Mouse (Mus musculus) testis, adult 2 months (tissue): Measurements from ENCODE around the gene Psma2. TPM values are rescaled to one million over a fixed set of nuclear protein-coding genes. Genes with fewer than 3 reads are reported as not detected.

Experiments used
- H3K27ac ChIP-seq: fragments of 200-500 bp; 2 replicates; pipeline ENCODE4 v1.5.1; 2012; ENCODE audit warnings: low read depth, low read length; ENCODE audit not compliant: control insufficient read depth, insufficient read depth
- H3K27me3 ChIP-seq: fragments of 200-500 bp; 2 replicates; pipeline ENCODE4 v1.6.1; 2012; ENCODE audit warnings: mild to moderate bottlenecking, low read length, moderate library complexity; ENCODE audit not compliant: control insufficient read depth, insufficient read depth
- H3K36me3 ChIP-seq: fragments of 200-500 bp; 2 replicates; pipeline ENCODE4 v1.6.1; 2012; ENCODE audit warnings: mild to moderate bottlenecking, low read length; ENCODE audit not compliant: control insufficient read depth, insufficient read depth
- H3K4me1 ChIP-seq: fragments of 200-500 bp; 2 replicates; pipeline ENCODE4 v1.6.1; 2012; ENCODE audit warnings: low read length; ENCODE audit not compliant: control insufficient read depth, insufficient read depth
- H3K4me3 ChIP-seq: fragments of 200-500 bp; 2 replicates; pipeline ENCODE4 v1.5.1; 2012; ENCODE audit warnings: low read depth, mild to moderate bottlenecking, low read length, moderate library complexity, mixed read lengths; ENCODE audit not compliant: control insufficient read depth
- CTCF ChIP-seq: fragments of 200-500 bp; IDR thresholded peaks from 2 replicates; pipeline ENCODE4 v1.5.1; 2012; ENCODE audit warnings: low read depth, mild to moderate bottlenecking, inconsistent platforms, low read length, moderate library complexity; ENCODE audit not compliant: control insufficient read depth, insufficient read depth, insufficient replicate concordance
- POLR2A ChIP-seq: fragments of 200-500 bp; IDR thresholded peaks from 2 replicates; pipeline ENCODE4 v1.6.1; 2012; ENCODE audit warnings: low read depth, mild to moderate bottlenecking, inconsistent platforms, low read length, moderate library complexity; ENCODE audit not compliant: control insufficient read depth
- polyA plus RNA-seq: library from polyadenylated mRNA; depleted of rRNA; stranded (reverse); fragments of >200 nt; gene quantifications from 2 replicates; pipeline ENCODE4 v1.2.3, GENCODE M21; 2012; rRNA removed

The Psma2 gene
- polyA plus RNA-seq, 1 experiment, result 16.4 TPM

DNA sequence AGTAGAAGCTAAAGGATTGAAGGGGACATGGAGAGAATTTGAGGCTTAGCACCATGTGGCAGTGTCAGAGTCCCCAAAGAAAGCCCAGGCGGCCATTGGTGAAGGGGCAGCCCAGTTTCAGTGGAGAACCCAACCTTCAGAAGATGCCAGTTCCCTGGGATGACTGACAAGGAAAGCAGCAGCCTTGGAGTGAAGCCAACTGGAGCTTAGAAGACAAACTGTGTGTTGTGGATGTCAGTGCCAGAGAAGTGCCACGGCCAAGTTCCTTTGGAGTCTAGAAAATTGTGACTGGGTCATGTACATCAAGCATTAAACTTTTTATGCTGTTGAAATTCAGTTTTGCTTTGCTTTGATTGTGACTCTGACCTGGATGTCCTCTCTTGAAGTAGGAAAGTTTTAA is 103.8 kb downstream of the Psma2 start:
- Histone ChIP-seq H3K4me3 (no peak overlapping the region), H3K4me1 (no peaks in the 10 kb centered on the region), H3K27ac (no peak overlapping the region), H3K36me3 (no peaks in the 10 kb centered on the region), H3K27me3 (no peaks in the 10 kb centered on the region)
- TF ChIP-seq CTCF (no peak), POLR2A (no peak)

DNA sequence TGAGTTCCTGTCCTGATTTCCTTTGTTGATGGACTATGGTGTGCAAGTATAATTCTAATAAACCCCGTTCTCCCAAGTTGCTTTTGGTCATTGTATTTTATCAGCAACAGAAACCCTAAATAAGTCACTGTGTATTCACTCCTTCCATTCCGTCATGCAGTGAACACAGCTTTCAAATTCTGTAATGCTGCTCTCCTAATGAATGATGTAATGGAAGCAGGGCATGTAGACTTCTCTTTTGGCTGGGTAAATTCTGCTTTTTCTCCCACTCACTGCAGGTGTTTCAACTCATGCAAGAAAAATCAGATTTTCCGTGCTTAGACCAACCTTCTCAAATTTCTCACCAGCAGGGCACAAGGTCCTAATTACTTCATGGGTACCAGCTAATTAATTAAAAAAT is 104.7 kb downstream of the Psma2 start:
- Histone ChIP-seq H3K27me3 (no peaks in the 10 kb centered on the region), H3K4me3 (no peak overlapping the region), H3K27ac (no peak overlapping the region), H3K4me1 (no peaks in the 10 kb centered on the region), H3K36me3 (no peaks in the 10 kb centered on the region)
- TF ChIP-seq POLR2A, result no peak
- no peak for TF ChIP-seq CTCF

Other genes starting within 250 kb of the Psma2 start
- gene Hecw1, start 90.0 kb upstream of the Psma2 start, polyA plus RNA-seq, result 9.7 and 10.1 TPM in 2 replicates
- 10.9 and 11.2 TPM in 2 replicates for gene Mrpl32, start 75 bp upstream of the Psma2 start, polyA plus RNA-seq
- 4.5 and 5.5 TPM in 2 replicates for gene AW209491, start 16.9 kb downstream of the Psma2 start, polyA plus RNA-seq